Mouse (Mus musculus) olfactory bulb, adult 2 months (tissue): Measurements from ENCODE around the gene Colq.

Experiments
- CTCF ChIP-seq: fragments of 200-500 bp; IDR thresholded peaks from 2 replicates; pipeline ENCODE4 v1.5.1; 2012; ENCODE audit warnings: low read depth, mild to moderate bottlenecking, low read length, moderate library complexity; ENCODE audit not compliant: insufficient read depth
- POLR2A ChIP-seq: fragments of 200-500 bp; IDR thresholded peaks from 2 replicates; pipeline ENCODE4 v1.6.1; 2012; ENCODE audit warnings: mild to moderate bottlenecking, low read depth, low read length, moderate library complexity; ENCODE audit not compliant: insufficient read depth

- TF ChIP-seq POLR2A (no peak), CTCF (no peak)
Measured at GRCm38 (mm10) chr14:31622748-31623147, 31.6 kb upstream of the Colq start.
